Mouse (Mus musculus): ENCODE results near the gene Coq8b. TPM values are rescaled to one million over a fixed set of nuclear protein-coding genes. Genes with fewer than 3 reads are reported as not detected.
A peak's percentile ranks its signal among the peaks of the same experiment; 100 is the strongest.
"Not testable (repeated sequence)": the region's sequence is repeated elsewhere in the genome, so short reads cannot be mapped to it uniquely, and the experiment has no call there.

Coq8b gene
- total and polyA plus RNA-seq, 2 experiments, result 11.9 to 35.2 TPM

GRCm38 (mm10) chr7:27244088-27244487, 11.3 kb downstream of the Coq8b start:
- not testable (repeated sequence) for H3K36me3 ChIP-seq (ENCODE audit: control insufficient read depth, insufficient read depth, low read length); DNase-seq (ENCODE audit: extremely low read depth, low read depth, low spot score)

DNA sequence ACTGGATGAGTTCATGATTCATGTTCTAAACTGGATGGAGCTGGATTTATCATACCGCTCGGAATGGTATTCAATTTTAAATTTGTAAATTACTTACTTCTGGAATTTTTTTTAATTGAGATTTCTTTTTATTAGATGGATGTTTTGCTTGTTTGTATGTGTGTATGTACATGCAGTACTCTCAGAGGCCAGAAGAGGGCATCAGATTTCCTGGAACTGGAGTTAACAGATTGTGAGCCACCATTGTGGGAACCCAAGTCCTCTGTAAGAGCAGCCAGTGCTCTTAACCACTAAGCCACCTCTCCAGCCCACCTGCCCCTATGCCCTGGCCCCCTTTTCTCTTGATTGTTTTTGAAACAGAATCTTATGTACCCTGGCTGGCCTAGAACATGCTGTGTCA, 16.3 kb downstream of the Coq8b start:
- no peak for DNase-seq (ENCODE audit: extremely low read depth, low read depth, low spot score)
- Histone ChIP-seq H3K36me3 (ENCODE audit: control insufficient read depth, insufficient read depth, low read length) (no peaks in the 10 kb centered on the region), H3K4me3 (ENCODE audit: insufficient read depth, low read depth, low read length) (no peak overlapping the region), H3K4me1 (ENCODE audit: control insufficient read depth, insufficient read depth, low read length) (no peaks in the 10 kb centered on the region), H3K9ac (ENCODE audit: low read depth, low read length) (no peak overlapping the region), H3K79me2 (ENCODE audit: control insufficient read depth, insufficient read depth, low read length) (no peaks in the 10 kb centered on the region), H3K27ac (replicated peaks; ENCODE audit: insufficient read depth, low read depth, low read length) (no peak overlapping the region), H3K27me3 (ENCODE audit: control insufficient read depth, insufficient read depth, low read length) (no peaks in the 10 kb centered on the region)
- WGBS, result 96% methylated on average over 2 of the region's 2 CpGs
- TF ChIP-seq CTCF (IDR thresholded peaks at IDR 0.05; ENCODE audit: low read depth, low read length), result peak; percentile 16; the same call in 1 of the 2 replicates
- no peak for TF ChIP-seq POLR2A (IDR thresholded peaks at IDR 0.05; ENCODE audit: extremely low read depth, insufficient read depth, low read length)

More at GRCm38 (mm10) chr7:27244088-27244487, 11.3 kb downstream of the Coq8b start:
- H3K9ac ChIP-seq (ENCODE audit: low read depth, low read length); H3K79me2 ChIP-seq (ENCODE audit: control insufficient read depth, insufficient read depth, low read length); H3K4me3 ChIP-seq (ENCODE audit: insufficient read depth, low read depth, low read length); H3K27ac ChIP-seq (replicated peaks; ENCODE audit: insufficient read depth, low read depth, low read length); H3K4me1 ChIP-seq (ENCODE audit: control insufficient read depth, insufficient read depth, low read length); H3K27me3 ChIP-seq (ENCODE audit: control insufficient read depth, insufficient read depth, low read length): not testable (repeated sequence)
- WGBS, result 90% methylated on average over 2 of the region's 2 CpGs
- peak; percentile 33; the same call in 1 of the 2 replicates for TF ChIP-seq CTCF (IDR thresholded peaks at IDR 0.05; ENCODE audit: low read depth, low read length)

DNA sequence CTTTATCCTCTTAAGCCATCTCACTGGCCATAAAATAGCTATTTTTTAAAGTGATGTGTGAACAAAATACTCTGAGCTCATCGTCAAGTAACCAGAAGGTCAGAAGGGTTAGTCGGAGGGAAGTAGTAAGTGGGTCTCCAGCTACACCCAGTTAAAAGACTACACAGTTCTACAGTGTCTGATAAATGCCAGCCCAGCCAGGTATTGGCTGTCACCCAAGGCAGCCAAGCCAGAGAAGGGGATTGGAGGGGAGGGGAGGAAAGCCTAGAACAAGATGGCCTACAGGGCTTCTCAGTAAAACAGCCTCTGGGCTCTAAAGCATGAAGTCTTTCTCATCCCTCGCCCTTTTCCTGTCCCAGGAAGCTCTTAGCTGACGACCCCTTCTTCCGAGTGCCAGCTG, 17.1 kb downstream of the Coq8b start:
- Histone ChIP-seq H3K9ac (ENCODE audit: low read depth, low read length) (no peak overlapping the region), H3K27ac (replicated peaks; ENCODE audit: insufficient read depth, low read depth, low read length) (no peak overlapping the region), H3K27me3 (ENCODE audit: control insufficient read depth, insufficient read depth, low read length) (no peaks in the 10 kb centered on the region), H3K36me3 (ENCODE audit: control insufficient read depth, insufficient read depth, low read length) (no peaks in the 10 kb centered on the region), H3K79me2 (ENCODE audit: control insufficient read depth, insufficient read depth, low read length) (no peaks in the 10 kb centered on the region), H3K4me3 (ENCODE audit: insufficient read depth, low read depth, low read length) (no peak overlapping the region), H3K4me1 (ENCODE audit: control insufficient read depth, insufficient read depth, low read length) (no peaks in the 10 kb centered on the region)
- 86% methylated on average over 5 of the region's 5 CpGs for WGBS
- no peak for TF ChIP-seq CTCF (IDR thresholded peaks at IDR 0.05; ENCODE audit: low read depth, low read length)
- no peak for TF ChIP-seq POLR2A (IDR thresholded peaks at IDR 0.05; ENCODE audit: extremely low read depth, insufficient read depth, low read length)
- no peak for DNase-seq (ENCODE audit: extremely low read depth, low read depth, low spot score)

DNA sequence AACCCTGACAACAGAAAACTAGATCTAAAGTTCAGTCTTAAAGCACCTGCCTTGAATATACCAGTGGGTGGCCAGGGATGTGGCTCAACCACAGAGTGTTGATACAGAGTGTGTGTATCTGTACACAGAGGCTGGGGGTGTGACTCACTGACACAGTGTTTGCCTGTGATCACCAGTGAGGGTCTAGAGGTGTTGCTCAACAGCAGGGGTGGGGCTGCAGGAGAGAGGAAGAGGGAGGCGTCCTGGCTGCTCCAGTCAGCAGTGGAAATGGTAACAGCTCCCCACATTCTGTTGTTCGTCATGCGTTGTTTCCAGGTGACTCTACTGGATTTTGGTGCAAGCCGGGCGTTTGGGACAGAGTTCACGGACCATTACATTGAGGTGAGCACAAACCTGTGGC, 19.1 kb downstream of the Coq8b start:
- H3K36me3 ChIP-seq (ENCODE audit: control insufficient read depth, insufficient read depth, low read length), result no peaks in the 10 kb centered on the region
- peak overlapping the region; percentile 30; the same call in 1 of the 2 replicates for H3K27ac ChIP-seq (replicated peaks; ENCODE audit: insufficient read depth, low read depth, low read length)
- H3K4me3 ChIP-seq (ENCODE audit: insufficient read depth, low read depth, low read length), result no peak overlapping the region
- no peaks in the 10 kb centered on the region for H3K4me1 ChIP-seq (ENCODE audit: control insufficient read depth, insufficient read depth, low read length)
- WGBS, result 30% methylated on average over 6 of the region's 6 CpGs
- H3K79me2 ChIP-seq (ENCODE audit: control insufficient read depth, insufficient read depth, low read length), result no peaks in the 10 kb centered on the region
- peak; percentile 68 for DNase-seq (ENCODE audit: extremely low read depth, low read depth, low spot score)
- H3K27me3 ChIP-seq (ENCODE audit: control insufficient read depth, insufficient read depth, low read length), result no peaks in the 10 kb centered on the region
- H3K9ac ChIP-seq (ENCODE audit: low read depth, low read length), result no peak overlapping the region
- no peak for TF ChIP-seq CTCF (IDR thresholded peaks at IDR 0.05; ENCODE audit: low read depth, low read length)
- TF ChIP-seq POLR2A (IDR thresholded peaks at IDR 0.05; ENCODE audit: extremely low read depth, insufficient read depth, low read length), result no peak

- Histone ChIP-seq H3K27ac (replicated peaks; ENCODE audit: insufficient read depth, low read depth, low read length) (no peak overlapping the region), H3K4me1 (ENCODE audit: control insufficient read depth, insufficient read depth, low read length) (peaks cover 8% of the 10 kb centered on the region), H3K27me3 (ENCODE audit: control insufficient read depth, insufficient read depth, low read length) (no peaks in the 10 kb centered on the region), H3K36me3 (ENCODE audit: control insufficient read depth, insufficient read depth, low read length) (no peaks in the 10 kb centered on the region), H3K79me2 (ENCODE audit: control insufficient read depth, insufficient read depth, low read length) (no peaks in the 10 kb centered on the region), H3K9ac (ENCODE audit: low read depth, low read length) (no peak overlapping the region), H3K4me3 (ENCODE audit: insufficient read depth, low read depth, low read length) (no peak overlapping the region)
- DNase-seq (ENCODE audit: extremely low read depth, low read depth, low spot score), result peak; percentile 57
- 42% methylated on average over 3 of the region's 3 CpGs for WGBS
- no peak for TF ChIP-seq POLR2A (IDR thresholded peaks at IDR 0.05; ENCODE audit: extremely low read depth, insufficient read depth, low read length)
- peak; percentile 85 for TF ChIP-seq CTCF (IDR thresholded peaks at IDR 0.05; ENCODE audit: low read depth, low read length)
These were observed 22.9 kb downstream of the Coq8b start for GRCm38 (mm10) chr7:27255721-27256120.

- no peak for TF ChIP-seq POLR2A (IDR thresholded peaks at IDR 0.05; ENCODE audit: extremely low read depth, insufficient read depth, low read length)
- no peak for TF ChIP-seq CTCF (IDR thresholded peaks at IDR 0.05; ENCODE audit: low read depth, low read length)
- no peaks in the 10 kb centered on the region for H3K36me3 ChIP-seq (ENCODE audit: control insufficient read depth, insufficient read depth, low read length)
- no peaks in the 10 kb centered on the region for H3K27me3 ChIP-seq (ENCODE audit: control insufficient read depth, insufficient read depth, low read length)
- H3K4me3 ChIP-seq (ENCODE audit: insufficient read depth, low read depth, low read length), result no peak overlapping the region
- H3K4me1 ChIP-seq (ENCODE audit: control insufficient read depth, insufficient read depth, low read length), result peaks cover 8% of the 10 kb centered on the region
- peak overlapping the region; percentile 9; the same call in 1 of the 2 replicates for H3K9ac ChIP-seq (ENCODE audit: low read depth, low read length)
- no peak overlapping the region for H3K27ac ChIP-seq (replicated peaks; ENCODE audit: insufficient read depth, low read depth, low read length)
- WGBS, result 46% methylated on average over 27 of the region's 27 CpGs
- no peak for DNase-seq (ENCODE audit: extremely low read depth, low read depth, low spot score)
- no peaks in the 10 kb centered on the region for H3K79me2 ChIP-seq (ENCODE audit: control insufficient read depth, insufficient read depth, low read length)
These were observed 24.4 kb downstream of the Coq8b start for GRCm38 (mm10) chr7:27257046-27257851.

Data from liver, adult 2 months (tissue).